Mouse (Mus musculus) kidney, postnatal 0 days (tissue): Measurements from ENCODE around the gene Abcd4. TPM values are rescaled to one million over a fixed set of nuclear protein-coding genes. Genes with fewer than 3 reads are reported as not detected.

Source experiments
- ATAC-seq: fragments of 200-750 bp; cut with Nextera tagmentation; replicated peaks from 2 replicates; pipeline ENCODE4 v1.8.0; 2017; ENCODE audit warnings: low read depth, moderate number of reproducible peaks, moderate TSS enrichment, moderate library complexity; ENCODE audit not compliant: low FRiP score
- DNase-seq: peaks from one replicate; pipeline ENCODE4 v3.0.0-alpha.2; 2016; ENCODE audit warnings: low spot score
- H3K27ac ChIP-seq: fragments of 300-500 bp; sonication (generic); 2 replicates; pipeline ENCODE4 v1.5.1; 2014; ENCODE audit warnings: mild to moderate bottlenecking
- H3K27me3 ChIP-seq: fragments of 300-500 bp; sonication (generic); 2 replicates; pipeline ENCODE4 v1.6.1; 2014; ENCODE audit warnings: low read length, mixed read lengths; ENCODE audit not compliant: insufficient read depth
- H3K36me3 ChIP-seq: fragments of 300-500 bp; sonication (generic); 2 replicates; pipeline ENCODE4 v1.6.1; 2014; ENCODE audit warnings: low read length, mixed read lengths; ENCODE audit not compliant: insufficient read depth
- H3K4me1 ChIP-seq: fragments of 300-500 bp; sonication (generic); replicated peaks from 2 replicates; pipeline ENCODE4 v1.6.1; 2014; ENCODE audit warnings: antibody characterized with exemption, low read length, mixed read lengths; ENCODE audit not compliant: insufficient read depth
- H3K4me2 ChIP-seq: fragments of 300-500 bp; sonication (generic); 2 replicates; pipeline ENCODE4 v1.6.1; 2014; ENCODE audit warnings: mild to moderate bottlenecking, low read length, moderate library complexity, mixed read lengths
- H3K4me3 ChIP-seq: fragments of 300-500 bp; sonication (generic); replicated peaks from 2 replicates; pipeline ENCODE4 v1.5.1; 2014; ENCODE audit warnings: low read depth, low read length
- H3K9ac ChIP-seq: fragments of 300-500 bp; sonication (generic); 2 replicates; pipeline ENCODE4 v1.6.1; 2014; ENCODE audit warnings: low read depth, low read length
- H3K9me3 ChIP-seq: fragments of 300-500 bp; sonication (generic); replicated peaks from 2 replicates; pipeline ENCODE4 v1.6.1; 2016; ENCODE audit warnings: low read length, inconsistent platforms, mixed read lengths
- CTCF ChIP-seq: IDR thresholded peaks from 2 replicates; pipeline ENCODE4 v1.5.1; 2016; ENCODE audit warnings: antibody characterized with exemption, low read depth, mild to moderate bottlenecking, moderate library complexity
- WGBS: fragments of 180-500 bp; shearing (Covaris S2); extraction: QIAGEN DNeasy Blood & Tissue Kit; methylation state at CpG from one replicate; pipeline ENCODE4 v1.1.7; 2014; 5-methylcytosine and 5-hydroxymethylcytosine counted together
- polyA plus RNA-seq: library from polyadenylated mRNA; unstranded; fragments of >200 nt; fragmentation: Nextera tagmentation; extraction: Ambion mirVana; gene quantifications from 2 replicates; pipeline ENCODE4 v1.2.1, GENCODE M21; 2015

Abcd4 gene
- polyA plus RNA-seq, 1 experiment from 2014 or later, result 12.1 TPM

DNA sequence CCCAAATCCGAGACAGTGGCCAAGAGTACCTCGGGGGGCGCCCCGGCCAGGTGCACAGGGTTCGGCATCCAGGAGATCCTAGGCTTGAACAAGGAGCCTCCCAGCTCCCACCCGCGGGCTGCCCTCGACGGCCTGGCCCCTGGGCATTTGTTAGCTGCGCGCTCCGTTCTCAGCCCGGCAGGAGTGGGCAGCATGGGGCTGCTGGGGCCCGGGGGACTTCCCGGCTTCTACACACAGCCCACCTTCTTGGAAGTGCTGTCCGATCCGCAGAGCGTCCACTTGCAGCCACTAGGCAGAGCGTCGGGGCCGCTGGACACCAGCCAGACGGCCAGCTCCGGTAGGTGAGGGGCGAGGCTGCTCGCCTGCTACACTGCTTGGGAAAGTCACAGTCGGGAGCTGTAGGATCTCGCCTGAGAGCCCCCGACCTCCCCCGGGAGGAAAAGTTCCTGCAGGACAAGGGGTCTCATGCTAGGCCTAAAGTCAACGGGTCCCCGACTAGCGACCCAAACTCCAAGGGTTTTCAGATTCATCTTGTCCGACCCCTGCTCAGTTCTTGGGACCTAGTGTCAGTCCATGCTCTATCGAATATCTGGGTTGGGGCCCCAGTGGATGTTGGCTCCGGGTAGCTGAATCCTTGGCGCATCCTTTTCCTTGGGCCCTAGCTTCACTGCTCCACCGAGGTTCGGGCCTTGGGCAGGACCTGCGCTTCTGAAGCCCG, 47.1 kb downstream of the Abcd4 start:
- 0 out of 2 replicates have a peak, but pooled peaks have one; percentile 52 for ATAC-seq
- Histone ChIP-seq H3K36me3 (no peaks in the 10 kb centered on the region), H3K9ac (no peak overlapping the region), H3K4me2 (no peak overlapping the region), H3K4me1 (no peaks in the 10 kb centered on the region; the same call in 1 of the 2 replicates), H3K4me3 (0 out of 2 replicates have a peak overlapping the region, but pooled peaks have one; percentile 4), H3K27me3 (peaks cover 56% of the 10 kb centered on the region), H3K27ac (no peak overlapping the region), H3K9me3 (no peaks in the 10 kb centered on the region)
- WGBS, result 2% methylated on average over 40 of the region's 40 CpGs
- no peak for DNase-seq
- TF ChIP-seq CTCF, result no peak

DNA sequence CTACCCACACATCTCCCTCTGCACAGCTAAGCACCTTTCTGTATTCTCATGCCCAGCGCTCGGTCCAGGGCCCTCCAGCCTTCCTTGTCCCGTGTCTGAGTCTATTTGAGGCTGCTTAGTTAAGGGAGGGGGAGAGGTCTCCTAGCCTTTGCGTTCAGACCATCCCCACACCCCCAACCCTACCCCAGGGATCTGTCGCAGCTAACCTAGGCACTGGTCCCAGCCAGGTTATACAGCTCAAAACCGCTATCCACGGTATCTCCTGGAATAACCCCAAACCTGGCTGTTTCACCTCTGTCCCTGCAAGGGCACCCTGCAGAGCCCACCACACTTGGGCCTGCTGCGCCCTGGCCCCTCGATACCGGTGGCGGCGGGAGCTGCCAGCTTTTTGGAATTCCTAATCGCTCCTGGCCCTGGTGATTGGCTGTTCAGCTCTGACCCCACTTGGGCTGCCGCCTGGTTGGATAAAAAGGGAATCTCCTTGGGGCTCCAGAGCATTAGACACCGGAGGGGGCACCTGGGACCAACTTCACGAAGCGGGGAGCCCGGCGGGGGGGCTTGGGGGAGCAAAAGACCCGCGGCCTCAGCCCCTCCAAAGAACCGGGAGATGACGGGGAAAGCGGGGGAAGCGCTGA, 47.8 kb downstream of the Abcd4 start, which contains the start of gene Vsx2:
Gene Vsx2, plus strand, starts transcription at position 427 of the 635 bp plus-strand sequence.
- Histone ChIP-seq H3K4me3 (0 out of 2 replicates have a peak within 1 kb of the TSS, but pooled peaks have one; percentile 4), H3K9me3 (no peaks in the 10 kb centered on the region), H3K4me1 (no peaks in the 10 kb centered on the region; the same call in 1 of the 2 replicates), H3K27ac (no peak within 1 kb of the TSS), H3K27me3 (peaks cover 56% of the 10 kb centered on the region), H3K9ac (no peak within 1 kb of the TSS), H3K36me3 (no peaks in the 10 kb centered on the region), H3K4me2 (no peak within 1 kb of the TSS)
- ATAC-seq, result no peak
- DNase-seq, result no peak
- WGBS, result 4% methylated on average over 25 of the region's 25 CpGs
- TF ChIP-seq CTCF, result no peak

DNA sequence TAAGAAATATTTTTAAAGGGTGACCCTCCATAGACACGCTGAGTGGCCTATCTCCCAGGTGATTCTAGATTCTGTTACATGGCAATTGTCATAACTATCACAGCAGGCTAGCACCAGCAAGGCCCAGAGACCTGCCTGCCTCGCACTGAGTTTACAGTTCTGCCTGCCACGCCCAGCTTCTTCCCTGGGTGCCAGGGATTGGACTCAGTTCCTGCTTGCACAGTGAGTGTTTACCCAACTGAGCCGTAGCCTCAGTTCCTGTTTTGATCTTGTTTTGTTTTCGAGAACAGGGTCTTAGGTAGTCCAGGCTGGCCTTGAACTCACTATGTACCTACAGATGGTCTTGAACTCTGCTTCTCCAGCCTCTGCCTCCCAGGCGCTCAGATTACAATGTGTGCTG, 49.6 kb downstream of the Abcd4 start:
- Histone ChIP-seq H3K4me1 (no peaks in the 10 kb centered on the region; the same call in 1 of the 2 replicates), H3K4me3 (no peak overlapping the region), H3K27ac (no peak overlapping the region), H3K36me3 (no peaks in the 10 kb centered on the region), H3K9ac (no peak overlapping the region), H3K9me3 (no peaks in the 10 kb centered on the region), H3K4me2 (no peak overlapping the region), H3K27me3 (peaks cover 48% of the 10 kb centered on the region)
- WGBS, result 82% methylated on average over 6 of the region's 6 CpGs
- ATAC-seq (no peak), DNase-seq (no peak)
- no peak for TF ChIP-seq CTCF

DNA sequence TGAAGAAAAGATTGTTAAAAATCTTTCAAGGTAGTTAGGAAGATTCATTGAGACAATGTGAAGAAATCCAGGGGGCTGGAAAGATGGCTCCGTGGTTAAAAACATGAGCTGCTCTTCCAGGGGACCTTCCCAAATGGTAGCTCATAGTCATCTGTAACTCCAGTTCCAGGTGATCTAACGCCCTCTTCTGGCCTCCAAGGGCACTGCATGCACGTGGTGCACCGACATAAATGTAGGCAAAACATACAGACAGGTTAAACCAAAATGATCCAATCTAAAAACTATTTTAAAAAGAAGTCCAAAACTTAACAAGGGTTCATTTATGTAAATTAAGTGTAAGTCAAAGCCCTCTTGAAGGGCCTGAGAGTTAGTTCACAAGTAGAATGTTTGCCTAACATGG, 54.7 kb downstream of the Abcd4 start:
- Histone ChIP-seq H3K27me3 (0 out of 2 replicates have a peak, but pooled peaks cover 4% of the 10 kb centered on the region), H3K36me3 (no peaks in the 10 kb centered on the region), H3K9me3 (no peaks in the 10 kb centered on the region), H3K4me2 (no peak overlapping the region), H3K9ac (no peak overlapping the region), H3K27ac (no peak overlapping the region), H3K4me3 (no peak overlapping the region), H3K4me1 (no peaks in the 10 kb centered on the region)
- TF ChIP-seq CTCF, result no peak; the same call in 1 of the 2 replicates
- WGBS, result 50% methylated on average over 4 of the region's 4 CpGs
- ATAC-seq (no peak), DNase-seq (no peak)

DNA sequence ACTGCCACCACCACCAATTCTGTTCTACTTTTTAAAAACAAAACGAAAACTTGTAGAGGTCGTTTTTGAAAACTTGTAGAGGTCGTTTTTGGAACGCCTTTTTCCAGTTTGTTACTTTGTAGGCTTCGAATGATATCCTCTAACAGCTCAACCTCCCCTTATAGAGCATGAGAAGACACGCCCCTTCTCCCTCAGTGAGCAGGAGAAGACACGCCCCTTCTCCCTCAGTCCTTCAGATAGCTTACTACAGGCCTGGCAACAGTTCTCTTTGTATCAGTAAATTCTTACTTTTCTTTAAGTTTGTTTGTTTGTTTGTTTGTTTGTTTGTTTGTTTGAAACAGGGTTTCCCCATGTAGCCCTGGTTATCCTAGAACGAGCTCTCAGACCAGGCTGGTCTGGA, 62.0 kb downstream of the Abcd4 start:
- Histone ChIP-seq H3K27me3 (no peaks in the 10 kb centered on the region), H3K4me1 (no peaks in the 10 kb centered on the region), H3K27ac (no peak overlapping the region), H3K9ac (no peak overlapping the region), H3K4me2 (no peak overlapping the region), H3K4me3 (no peak overlapping the region), H3K9me3 (no peaks in the 10 kb centered on the region), H3K36me3 (no peaks in the 10 kb centered on the region)
- no peak for DNase-seq
- no peak for ATAC-seq
- TF ChIP-seq CTCF, result no peak
- WGBS, result 55% methylated on average over 8 of the region's 8 CpGs

Other genes with a start within 250 kb of the Abcd4 start
- 85.5 and 99.1 TPM in 2 replicates for gene Entpd5, start 208.4 kb downstream of the Abcd4 start, polyA plus RNA-seq
- gene Bbof1, start 208.3 kb downstream of the Abcd4 start, polyA plus RNA-seq, result 1.3 and 1.4 TPM in 2 replicates
- gene Rnf113a2, start 200.2 kb downstream of the Abcd4 start, polyA plus RNA-seq, result 28.4 and 28.8 TPM in 2 replicates
- gene Aldh6a1, start 166.4 kb downstream of the Abcd4 start, polyA plus RNA-seq, result 122 and 128 TPM in 2 replicates
- gene Lin52, start 166.0 kb downstream of the Abcd4 start, polyA plus RNA-seq, result 18.7 and 19.5 TPM in 2 replicates
- gene Vsx2, start 47.7 kb downstream of the Abcd4 start, polyA plus RNA-seq, result not detected in 2 replicates
- not detected in 2 replicates for gene Vrtn, start 23.6 kb upstream of the Abcd4 start, polyA plus RNA-seq
- not detected in 2 replicates for gene Syndig1l, start 81.4 kb upstream of the Abcd4 start, polyA plus RNA-seq
- gene Npc2, start 155.7 kb upstream of the Abcd4 start, polyA plus RNA-seq, result 70.5 and 75.7 TPM in 2 replicates
- gene Isca2, start 155.8 kb upstream of the Abcd4 start, polyA plus RNA-seq, result 152 and 168 TPM in 2 replicates